Mouse (Mus musculus) heart, adult 2 months (tissue): ENCODE measurements around the gene Inpp4a. TPM values are rescaled to one million over a fixed set of nuclear protein-coding genes. Genes with fewer than 3 reads are reported as not detected.

Experiments
- DNase-seq, 2 experiments: peaks; one replicate each; pipeline ENCODE4 v3.0.0; 2021
- H3K27ac ChIP-seq: fragments of 200-600 bp; 2 replicates; pipeline ENCODE4 v1.8.1; 2022
- H3K27me3 ChIP-seq: fragments of 200-500 bp; 2 replicates; pipeline ENCODE4 v1.6.1; 2012; ENCODE audit warnings: mild to moderate bottlenecking, low read length, inconsistent platforms, mixed read lengths; ENCODE audit not compliant: control insufficient read depth, insufficient read depth
- H3K36me3 ChIP-seq: fragments of 200-500 bp; 2 replicates; pipeline ENCODE4 v1.6.1; 2012; ENCODE audit warnings: low read length, inconsistent platforms; ENCODE audit not compliant: control insufficient read depth, insufficient read depth
- H3K4me1 ChIP-seq: fragments of 200-500 bp; 2 replicates; pipeline ENCODE4 v1.6.1; 2011; ENCODE audit warnings: low read length; ENCODE audit not compliant: control insufficient read depth, insufficient read depth
- H3K4me3 ChIP-seq: fragments of 200-600 bp; 2 replicates; pipeline ENCODE4 v1.8.1; 2022
- H3K79me2 ChIP-seq: fragments of 200-500 bp; replicated peaks from 2 replicates; pipeline ENCODE4 v1.6.1; 2012; ENCODE audit warnings: mild to moderate bottlenecking, inconsistent platforms, low read length, moderate library complexity, mixed read lengths; ENCODE audit not compliant: control insufficient read depth, insufficient read depth
- H3K9ac ChIP-seq: fragments of 200-500 bp; 2 replicates; pipeline ENCODE4 v1.6.1; 2012; ENCODE audit warnings: low read depth, mild to moderate bottlenecking, control low read depth, inconsistent platforms, low read length, mixed read lengths
- CTCF ChIP-seq: fragments of 200-600 bp; IDR thresholded peaks from 2 replicates; pipeline ENCODE4 v1.8.1; 2022; ENCODE audit warnings: antibody characterized with exemption, mild to moderate bottlenecking, moderate library complexity
- EP300 ChIP-seq: fragments of 200-500 bp; IDR thresholded peaks from 2 replicates; pipeline ENCODE4 v1.6.1; 2011; ENCODE audit warnings: low read depth, low read length, control low read depth; ENCODE audit not compliant: insufficient read depth
- POLR2A ChIP-seq: fragments of 200-500 bp; IDR thresholded peaks from 2 replicates; pipeline ENCODE4 v1.6.1; 2011; ENCODE audit warnings: mild to moderate bottlenecking, low read depth, low read length, control low read depth; ENCODE audit not compliant: insufficient read depth
- WGBS: fragments of 180-500 bp; shearing (Covaris S2); methylation state at CpG from one replicate; pipeline ENCODE4 v1.1.7; 2018; 5-methylcytosine and 5-hydroxymethylcytosine counted together
- intact Hi-C: fragments of 180-260 bp; cut with DNase I; formaldehyde crosslinking; loops from one replicate; pipeline ENCODE4 v1.15.1; 2025
- polyA plus RNA-seq: library from polyadenylated mRNA; depleted of rRNA; stranded (reverse); fragments of >200 nt; gene quantifications from 2 replicates; pipeline ENCODE4 v1.2.3, GENCODE M21; 2012
- total RNA-seq, 2 experiments: library from RNA; stranded (reverse); gene quantifications; 2 replicates each; pipeline ENCODE4 v1.2.3; 2021

Inpp4a gene
- total and polyA plus RNA-seq, 3 experiments = 10.3 to 19.2 (median 18.9) TPM

GRCm38 (mm10) chr1:37360781-37361180 is 61.1 kb downstream of the Inpp4a start:
- intact Hi-C loops = no loop called here

GRCm38 (mm10) chr1:37362721-37363120 is 63.1 kb downstream of the Inpp4a start:
- Histone ChIP-seq H3K36me3 (no peaks in the 10 kb centered on the region), H3K9ac (no peak overlapping the region), H3K79me2 (no peaks in the 10 kb centered on the region), H3K4me3 (no peak overlapping the region), H3K27me3 (no peaks in the 10 kb centered on the region), H3K4me1 (no peaks in the 10 kb centered on the region), H3K27ac (no peak overlapping the region)
- TF ChIP-seq POLR2A (no peak), CTCF (no peak), EP300 (no peak)
- intact Hi-C loops = no loop called here
- 91% methylated on average over 10 of the region's 10 CpGs for WGBS
- DNase-seq = no peak

More at GRCm38 (mm10) chr1:37360781-37361180, 61.1 kb downstream of the Inpp4a start:
- no peak for DNase-seq
- Histone ChIP-seq H3K4me1 (no peaks in the 10 kb centered on the region), H3K27me3 (no peaks in the 10 kb centered on the region), H3K27ac (no peak overlapping the region), H3K4me3 (no peak overlapping the region), H3K9ac (no peak overlapping the region), H3K79me2 (no peaks in the 10 kb centered on the region), H3K36me3 (no peaks in the 10 kb centered on the region)
- 87% methylated on average over 3 of the region's 3 CpGs for WGBS
- no peak for TF ChIP-seq CTCF
- no peak for TF ChIP-seq EP300
- TF ChIP-seq POLR2A = no peak

DNA sequence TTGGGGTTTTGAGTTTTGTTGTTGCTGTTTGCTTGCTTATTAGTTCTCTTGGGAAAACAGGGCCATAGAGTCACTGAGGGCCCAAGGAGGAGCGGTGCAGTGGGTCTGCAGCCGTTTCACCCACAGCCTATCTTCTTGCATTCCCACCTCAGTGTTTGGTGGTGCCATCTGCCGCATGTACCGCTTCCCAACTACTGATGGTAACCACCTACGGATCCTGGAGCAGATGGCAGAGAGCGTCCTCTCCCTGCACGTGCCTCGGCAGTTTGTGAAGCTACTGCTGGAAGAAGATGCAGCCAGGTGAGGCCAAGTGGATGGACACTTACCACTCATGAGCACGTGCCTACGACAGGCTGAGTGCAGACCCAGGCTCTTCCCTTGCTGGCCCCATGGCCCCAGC is 68.5 kb downstream of the Inpp4a start:
- WGBS = 96% methylated on average over 10 of the region's 10 CpGs
- H3K4me1 ChIP-seq = no peaks in the 10 kb centered on the region
- no peaks in the 10 kb centered on the region for H3K79me2 ChIP-seq
- intact Hi-C loops = no loop called here
- H3K27ac ChIP-seq = no peak overlapping the region
- H3K36me3 ChIP-seq = no peaks in the 10 kb centered on the region
- TF ChIP-seq CTCF = no peak
- TF ChIP-seq POLR2A = no peak
- no peak for TF ChIP-seq EP300
- DNase-seq = no peak
- H3K9ac ChIP-seq = no peak overlapping the region
- no peaks in the 10 kb centered on the region for H3K27me3 ChIP-seq
- H3K4me3 ChIP-seq = no peak overlapping the region

DNA sequence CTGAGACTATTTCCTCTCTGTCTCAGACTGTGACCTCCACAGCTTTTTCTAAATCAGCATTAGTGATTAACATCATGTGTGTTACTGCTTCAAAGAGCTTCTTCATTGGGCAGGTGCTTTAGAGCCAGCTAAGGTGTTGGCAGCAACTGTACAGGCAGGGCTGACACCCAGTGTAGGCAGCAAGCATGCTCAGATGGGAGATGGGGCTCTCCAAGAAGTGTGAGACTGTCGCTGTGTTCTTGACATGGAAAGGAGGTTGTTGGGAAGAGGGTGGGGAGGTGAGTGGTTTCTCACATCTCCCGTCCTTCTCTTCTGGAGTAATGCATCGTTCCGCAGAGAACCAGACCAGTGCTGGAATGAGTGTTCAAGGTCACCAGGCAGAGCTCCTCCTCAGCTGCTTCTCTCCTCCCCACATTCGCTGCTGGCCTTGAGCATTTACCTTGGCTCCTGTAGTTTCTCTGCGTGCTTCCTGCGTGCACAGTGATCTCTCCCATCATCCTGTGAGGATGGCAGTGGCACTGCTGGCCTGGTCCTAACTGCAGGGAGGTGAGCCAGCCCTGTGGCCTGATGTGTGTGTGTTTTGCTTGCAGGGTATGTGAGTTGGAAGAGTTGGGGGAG is 69.2 kb downstream of the Inpp4a start:
- no peak overlapping the region for H3K4me3 ChIP-seq
- WGBS = 83% methylated on average over 7 of the region's 7 CpGs

GRCm38 (mm10) chr1:37376177-37376576 is 76.5 kb downstream of the Inpp4a start:
- no peaks in the 10 kb centered on the region for H3K4me1 ChIP-seq
- H3K4me3 ChIP-seq = no peak overlapping the region
- no peak for TF ChIP-seq EP300
- H3K27me3 ChIP-seq = no peaks in the 10 kb centered on the region
- no peaks in the 10 kb centered on the region for H3K36me3 ChIP-seq
- H3K27ac ChIP-seq = no peak overlapping the region
- no peak for DNase-seq
- WGBS = 94% methylated on average over 8 of the region's 8 CpGs
- H3K79me2 ChIP-seq = no peaks in the 10 kb centered on the region
- H3K9ac ChIP-seq = no peak overlapping the region
- intact Hi-C loops = no loop called here

More for the DNA sequence above, 69.2 kb downstream of the Inpp4a start:
- no peak for DNase-seq
- Histone ChIP-seq H3K27me3 (no peaks in the 10 kb centered on the region), H3K9ac (no peak overlapping the region), H3K4me1 (no peaks in the 10 kb centered on the region), H3K27ac (no peak overlapping the region), H3K36me3 (no peaks in the 10 kb centered on the region), H3K79me2 (no peaks in the 10 kb centered on the region)
- intact Hi-C loops = no loop called here
- no peak for TF ChIP-seq POLR2A
- TF ChIP-seq EP300 = no peak
- no peak for TF ChIP-seq CTCF

GRCm38 (mm10) chr1:37376751-37377150 is 77.1 kb downstream of the Inpp4a start:
- intact Hi-C loops = no loop called here

More at GRCm38 (mm10) chr1:37376751-37377150, 77.1 kb downstream of the Inpp4a start:
- Histone ChIP-seq H3K36me3 (no peaks in the 10 kb centered on the region), H3K4me1 (no peaks in the 10 kb centered on the region), H3K27me3 (no peaks in the 10 kb centered on the region), H3K27ac (no peak overlapping the region), H3K4me3 (no peak overlapping the region), H3K79me2 (no peaks in the 10 kb centered on the region), H3K9ac (no peak overlapping the region)
- DNase-seq = no peak
- TF ChIP-seq EP300 (no peak), POLR2A (no peak), CTCF (no peak)
- WGBS = 100% methylated on average over 2 of the region's 2 CpGs
